Mouse (Mus musculus): ENCODE measurements around the gene Stil.
A peak's percentile ranks its signal among the peaks of the same experiment; 100 is the strongest.

Gene Stil

DNA sequence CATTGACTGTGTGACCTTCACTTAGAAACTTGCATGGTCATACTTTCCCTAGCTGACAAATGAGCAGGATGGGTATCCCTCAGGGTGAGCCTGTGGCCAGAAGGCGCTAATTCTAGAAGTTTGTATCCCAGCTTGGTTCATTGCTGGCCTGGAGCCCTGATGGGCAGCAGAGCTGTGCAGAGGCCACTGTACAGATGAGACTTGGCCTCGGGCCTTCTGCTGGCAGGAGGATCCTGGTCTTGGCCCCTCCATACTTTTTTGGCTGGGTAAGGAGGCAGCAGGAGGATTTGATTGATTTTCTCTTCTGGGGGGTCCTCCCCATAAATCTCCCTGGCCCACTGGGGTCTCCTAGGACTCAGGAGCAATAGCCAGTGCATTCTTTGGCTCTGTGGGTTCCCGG, 83.1 kb downstream of the Stil start:
- DNase-seq, result no peak

GRCm38 (mm10) chr4:115085522-115086095, 85.7 kb downstream of the Stil start:
- DNase-seq, result peak; percentile 81

GRCm38 (mm10) chr4:115086257-115086656, 86.3 kb downstream of the Stil start:
- DNase-seq, result no peak

DNA sequence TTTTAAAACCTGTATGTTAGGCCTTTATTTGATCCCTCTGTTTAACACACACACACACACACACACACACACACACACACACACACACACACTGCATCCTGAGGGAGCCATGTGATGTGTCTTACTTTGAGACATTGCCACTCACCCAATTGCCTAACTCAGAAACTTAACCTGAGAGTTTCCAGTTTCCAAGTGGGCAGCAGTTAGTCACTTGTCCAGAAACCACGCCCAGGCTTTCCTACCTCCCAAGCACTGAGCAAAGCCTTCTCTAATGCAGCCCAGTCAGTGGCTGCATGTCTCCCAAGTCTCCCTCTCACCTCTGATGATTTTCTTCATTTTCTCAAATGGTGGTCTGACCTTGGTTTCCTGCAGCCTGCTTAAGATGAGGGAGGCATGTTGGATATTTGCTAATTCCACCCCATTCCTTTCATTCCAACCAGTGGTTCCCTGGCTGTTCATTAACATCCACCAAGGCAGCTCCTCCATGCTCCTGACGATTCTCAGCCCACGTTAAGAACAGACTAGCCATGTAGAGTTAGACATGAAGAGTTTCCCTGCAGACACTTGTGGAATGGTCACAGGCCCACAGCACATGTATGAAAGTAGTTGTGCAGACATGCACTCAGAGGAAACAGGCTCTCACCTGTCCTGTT, 86.9 kb downstream of the Stil start:
- no peak for DNase-seq

- DNase-seq, result peak; percentile 76
Observed at GRCm38 (mm10) chr4:115088611-115089338, 88.8 kb downstream of the Stil start, which contains the start of gene Pdzk1ip1. Gene Pdzk1ip1 (plus strand): TSS chr4:115088708.

- DNase-seq, result peak; percentile 82
Observed at GRCm38 (mm10) chr4:115090592-115090991, 90.6 kb downstream of the Stil start.

DNA sequence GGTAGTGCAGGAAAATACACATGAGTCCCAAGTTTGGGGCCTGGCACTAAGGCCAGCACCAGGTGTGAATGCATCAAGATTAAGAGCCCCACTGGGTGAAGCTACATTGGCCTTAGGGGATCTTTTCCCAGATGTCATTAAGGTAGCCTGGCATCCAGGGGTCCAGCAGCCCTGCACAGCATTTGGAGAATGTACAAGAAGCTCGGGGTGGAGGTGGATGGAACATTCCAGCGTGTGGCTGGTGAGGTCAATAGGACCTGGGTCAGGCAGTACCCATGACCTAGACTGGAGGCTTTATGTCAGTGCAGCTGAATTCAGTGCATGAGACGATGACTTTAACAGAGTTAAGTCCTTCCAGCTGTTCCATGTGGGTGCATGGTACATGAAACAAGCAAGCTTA, 91.8 kb downstream of the Stil start:
- no peak for DNase-seq

Measured in kidney, postnatal 10 days (tissue).